Mouse (Mus musculus) limb, embryonic 12.5 days (tissue): ENCODE measurements around the gene Krt28. TPM values are rescaled to one million over a fixed set of nuclear protein-coding genes. Genes with fewer than 3 reads are reported as not detected.

Experiments
- ATAC-seq: fragments of 200-750 bp; cut with Nextera tagmentation; 2 replicates; pipeline ENCODE4 v1.8.0; 2017; ENCODE audit warnings: low read depth, moderate TSS enrichment; ENCODE audit not compliant: insufficient number of reproducible peaks, insufficient read depth, low FRiP score, low TSS enrichment
- H3K27ac ChIP-seq: fragments of 300-500 bp; sonication (generic); 2 replicates; pipeline ENCODE4 v1.5.1; 2016; ENCODE audit warnings: mild to moderate bottlenecking, moderate library complexity
- H3K27me3 ChIP-seq: fragments of 300-500 bp; sonication (generic); 2 replicates; pipeline ENCODE4 v1.6.1; 2016; ENCODE audit warnings: mild to moderate bottlenecking, moderate library complexity
- H3K36me3 ChIP-seq: fragments of 300-500 bp; sonication (generic); 2 replicates; pipeline ENCODE4 v1.6.1; 2016; ENCODE audit warnings: mild to moderate bottlenecking, moderate library complexity
- H3K4me1 ChIP-seq: fragments of 300-500 bp; sonication (generic); replicated peaks from 2 replicates; pipeline ENCODE4 v1.6.1; 2016
- H3K4me2 ChIP-seq: fragments of 300-500 bp; sonication (generic); 2 replicates; pipeline ENCODE4 v1.6.1; 2016; ENCODE audit warnings: mild to moderate bottlenecking, moderate library complexity
- H3K4me3 ChIP-seq: fragments of 300-500 bp; sonication (generic); replicated peaks from 2 replicates; pipeline ENCODE4 v1.5.1; 2016; ENCODE audit warnings: mild to moderate bottlenecking
- H3K9ac ChIP-seq: fragments of 300-500 bp; sonication (generic); replicated peaks from 2 replicates; pipeline ENCODE4 v1.6.1; 2016; ENCODE audit warnings: mild to moderate bottlenecking, moderate library complexity
- H3K9me3 ChIP-seq: fragments of 300-500 bp; sonication (generic); 2 replicates; pipeline ENCODE4 v1.6.1; 2016; ENCODE audit warnings: mild to moderate bottlenecking, moderate library complexity
- WGBS: fragments of 180-500 bp; shearing (Covaris S2); methylation state at CpG from one replicate; pipeline ENCODE4 v1.1.7; 2016; 5-methylcytosine and 5-hydroxymethylcytosine counted together
- polyA plus RNA-seq: library from polyadenylated mRNA; unstranded; fragments of >200 nt; fragmentation: Nextera tagmentation; extraction: Ambion mirVana; gene quantifications from 2 replicates; pipeline ENCODE4 v1.2.1, GENCODE M21; 2016

Gene Krt28
- polyA plus RNA-seq, 1 experiment from 2014 or later: not detected

GRCm38 (mm10) chr11:99396661-99397060 is 22.0 kb upstream of the Krt28 start:
- H3K9ac ChIP-seq: no peak overlapping the region
- H3K36me3 ChIP-seq: no peaks in the 10 kb centered on the region
- no peaks in the 10 kb centered on the region for H3K4me1 ChIP-seq
- no peak overlapping the region for H3K27ac ChIP-seq
- H3K4me3 ChIP-seq: no peak overlapping the region
- H3K27me3 ChIP-seq: peaks cover 25% of the 10 kb centered on the region
- H3K9me3 ChIP-seq: no peaks in the 10 kb centered on the region
- 84% methylated on average over 2 of the region's 2 CpGs for WGBS
- ATAC-seq: no peak
- H3K4me2 ChIP-seq: no peak overlapping the region

DNA sequence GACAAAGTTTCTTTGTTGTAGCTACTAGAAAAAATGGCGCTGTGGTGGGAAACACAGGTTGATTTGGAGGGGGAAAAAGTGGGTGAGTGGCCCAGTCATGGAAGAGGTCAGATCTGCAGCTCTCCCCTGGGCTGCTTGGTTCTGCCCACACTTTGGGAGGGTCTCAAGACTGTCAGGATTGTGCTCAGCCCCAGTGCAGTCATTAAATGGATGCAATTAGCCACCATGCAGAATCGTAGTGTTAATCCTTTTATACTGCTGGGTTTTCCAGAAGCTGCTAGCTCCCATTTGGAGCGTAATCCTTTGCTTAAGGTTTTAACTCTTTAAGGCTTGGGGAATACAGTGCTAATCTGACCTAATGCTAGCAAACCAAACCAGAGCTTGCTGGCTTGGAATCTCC is 21.3 kb upstream of the Krt28 start:
- Histone ChIP-seq H3K27ac (no peak overlapping the region), H3K4me2 (no peak overlapping the region), H3K36me3 (no peaks in the 10 kb centered on the region), H3K4me3 (no peak overlapping the region), H3K4me1 (no peaks in the 10 kb centered on the region), H3K9ac (no peak overlapping the region), H3K9me3 (no peaks in the 10 kb centered on the region), H3K27me3 (peaks cover 25% of the 10 kb centered on the region)
- ATAC-seq: no peak
- WGBS: 34% methylated on average over 3 of the region's 3 CpGs

GRCm38 (mm10) chr11:99392492-99392891 is 17.8 kb upstream of the Krt28 start:
- H3K36me3 ChIP-seq: no peaks in the 10 kb centered on the region
- H3K4me2 ChIP-seq: no peak overlapping the region
- H3K9me3 ChIP-seq: no peaks in the 10 kb centered on the region
- H3K9ac ChIP-seq: no peak overlapping the region
- 83% methylated on average over 10 of the region's 10 CpGs for WGBS
- H3K4me1 ChIP-seq: no peaks in the 10 kb centered on the region
- ATAC-seq: no peak
- H3K27me3 ChIP-seq: 0 out of 2 replicates have a peak, but pooled peaks cover 1% of the 10 kb centered on the region
- H3K4me3 ChIP-seq: no peak overlapping the region
- no peak overlapping the region for H3K27ac ChIP-seq

GRCm38 (mm10) chr11:99391375-99391774 is 16.7 kb upstream of the Krt28 start:
- H3K4me2 ChIP-seq: no peak overlapping the region
- no peak overlapping the region for H3K9ac ChIP-seq
- H3K4me3 ChIP-seq: no peak overlapping the region
- H3K4me1 ChIP-seq: peaks cover 5% of the 10 kb centered on the region
- no peak overlapping the region for H3K27ac ChIP-seq
- H3K36me3 ChIP-seq: no peaks in the 10 kb centered on the region
- H3K27me3 ChIP-seq: no peaks in the 10 kb centered on the region
- no peaks in the 10 kb centered on the region for H3K9me3 ChIP-seq
- 87% methylated on average over 6 of the region's 6 CpGs for WGBS
- ATAC-seq: no peak

DNA sequence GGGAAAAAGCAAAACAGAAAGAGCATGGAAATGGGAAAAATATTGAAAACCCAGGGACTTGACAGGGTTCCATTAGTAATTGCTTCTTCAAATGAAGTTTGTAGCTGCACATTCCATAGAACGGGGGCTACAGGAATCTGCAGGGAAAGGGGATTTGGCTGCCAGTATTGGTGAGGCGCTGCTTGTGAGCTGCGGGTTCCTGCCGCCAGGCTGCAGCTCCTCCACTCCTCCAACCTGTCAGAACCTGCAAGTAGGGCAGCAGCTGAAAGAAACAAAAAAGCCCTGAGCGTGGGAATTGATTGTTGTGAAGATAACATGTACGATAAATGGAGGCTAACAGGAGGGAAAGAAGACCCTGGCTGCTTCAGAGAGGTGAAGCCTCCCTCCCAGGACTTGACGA is 16.2 kb upstream of the Krt28 start:
- Histone ChIP-seq H3K4me1 (peaks cover 5% of the 10 kb centered on the region), H3K9me3 (no peaks in the 10 kb centered on the region), H3K9ac (no peak overlapping the region), H3K27ac (no peak overlapping the region), H3K36me3 (no peaks in the 10 kb centered on the region), H3K4me2 (no peak overlapping the region), H3K4me3 (no peak overlapping the region), H3K27me3 (no peaks in the 10 kb centered on the region)
- ATAC-seq: no peak
- 67% methylated on average over 7 of the region's 7 CpGs for WGBS

GRCm38 (mm10) chr11:99389264-99389663 is 14.6 kb upstream of the Krt28 start, which contains the start of gene Krt10:
Krt10 (minus strand) TSS chr11:99389364.
- H3K27me3 ChIP-seq: no peaks in the 10 kb centered on the region
- no peak for ATAC-seq
- H3K9me3 ChIP-seq: no peaks in the 10 kb centered on the region
- H3K4me2 ChIP-seq: no peak within 1 kb of the TSS
- no peak within 1 kb of the TSS for H3K9ac ChIP-seq
- H3K36me3 ChIP-seq: no peaks in the 10 kb centered on the region
- H3K27ac ChIP-seq: no peak within 1 kb of the TSS
- H3K4me1 ChIP-seq: peaks cover 5% of the 10 kb centered on the region
- WGBS: 87% methylated on average over 4 of the region's 4 CpGs
- no peak within 1 kb of the TSS for H3K4me3 ChIP-seq

DNA sequence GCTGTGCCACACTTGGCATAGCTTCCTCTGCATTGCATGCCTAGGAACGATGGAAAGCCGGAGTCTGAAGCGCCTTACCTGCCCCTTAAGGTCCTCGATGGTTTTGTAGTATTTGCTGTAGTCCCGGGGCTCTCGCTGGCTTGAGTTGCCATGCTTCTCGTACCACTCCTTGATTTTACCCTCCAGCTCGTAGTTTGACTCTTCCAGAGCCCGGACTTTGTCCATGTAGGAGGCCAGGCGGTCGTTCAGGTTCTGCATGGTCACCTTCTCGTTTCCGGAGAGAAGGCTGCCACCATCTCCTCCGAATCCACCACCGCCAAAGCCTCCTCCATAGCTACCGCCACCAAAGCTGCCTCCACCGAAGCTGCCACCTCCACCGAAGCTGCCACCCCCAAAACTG is 14.0 kb upstream of the Krt28 start:
- Histone ChIP-seq H3K4me2 (no peak overlapping the region), H3K4me3 (no peak overlapping the region), H3K9ac (no peak overlapping the region), H3K36me3 (no peaks in the 10 kb centered on the region), H3K4me1 (peaks cover 5% of the 10 kb centered on the region), H3K27ac (no peak overlapping the region), H3K9me3 (no peaks in the 10 kb centered on the region), H3K27me3 (no peaks in the 10 kb centered on the region)
- no peak for ATAC-seq
- WGBS: 93% methylated on average over 18 of the region's 18 CpGs

- H3K4me3 ChIP-seq: peak overlapping the region; percentile 59
- H3K27ac ChIP-seq: peak overlapping the region; percentile 99
- H3K4me1 ChIP-seq: peaks cover 5% of the 10 kb centered on the region
- peaks cover 13% of the 10 kb centered on the region; the same call in 1 of the 2 replicates for H3K27me3 ChIP-seq
- ATAC-seq: peak; percentile 66
- WGBS: 2% methylated on average over 71 of the region's 71 CpGs
- no peaks in the 10 kb centered on the region for H3K36me3 ChIP-seq
- H3K4me2 ChIP-seq: peak overlapping the region; percentile 70
- H3K9ac ChIP-seq: peak overlapping the region; percentile 74
- H3K9me3 ChIP-seq: no peaks in the 10 kb centered on the region
These were observed 11.4 kb upstream of the Krt28 start for GRCm38 (mm10) chr11:99385813-99386721.

DNA sequence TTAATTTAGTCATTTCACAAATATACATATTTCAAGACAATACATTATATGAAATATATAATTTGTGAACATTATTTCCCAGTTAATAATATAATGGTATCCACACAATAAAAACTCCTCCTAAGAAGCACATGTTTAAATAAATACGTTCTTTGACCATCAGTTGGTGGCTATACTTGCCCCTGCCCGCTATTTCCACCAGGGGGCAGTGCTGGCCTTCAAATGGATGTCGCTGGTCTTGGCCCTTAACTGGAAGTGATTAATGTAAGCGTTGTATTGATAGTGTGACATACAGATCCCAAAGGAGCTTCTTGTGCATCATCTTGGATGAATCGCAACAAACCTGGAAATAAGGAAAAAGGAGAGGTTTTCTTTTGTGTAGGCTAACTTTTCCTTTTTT is 4.9 kb upstream of the Krt28 start:
- Histone ChIP-seq H3K27ac (no peak overlapping the region), H3K9ac (no peak overlapping the region), H3K27me3 (peaks cover 13% of the 10 kb centered on the region; the same call in 1 of the 2 replicates), H3K4me3 (no peak overlapping the region), H3K4me2 (no peak overlapping the region), H3K4me1 (no peaks in the 10 kb centered on the region), H3K36me3 (no peaks in the 10 kb centered on the region), H3K9me3 (no peaks in the 10 kb centered on the region)
- 17% methylated on average over 5 of the region's 5 CpGs for WGBS
- no peak for ATAC-seq

GRCm38 (mm10) chr11:99369853-99370451 is 4.8 kb downstream of the Krt28 start:
- no peak overlapping the region for H3K4me2 ChIP-seq
- no peak overlapping the region for H3K4me3 ChIP-seq
- H3K4me1 ChIP-seq: no peaks in the 10 kb centered on the region
- H3K27me3 ChIP-seq: peaks cover 11% of the 10 kb centered on the region; the same call in 1 of the 2 replicates
- WGBS: 85% methylated on average over 8 of the region's 8 CpGs
- H3K36me3 ChIP-seq: no peaks in the 10 kb centered on the region
- no peak for ATAC-seq
- no peak overlapping the region for H3K27ac ChIP-seq
- H3K9me3 ChIP-seq: no peaks in the 10 kb centered on the region
- H3K9ac ChIP-seq: no peak overlapping the region

- H3K27ac ChIP-seq: no peak overlapping the region
- H3K27me3 ChIP-seq: peaks cover 11% of the 10 kb centered on the region; the same call in 1 of the 2 replicates
- no peaks in the 10 kb centered on the region for H3K9me3 ChIP-seq
- no peaks in the 10 kb centered on the region for H3K36me3 ChIP-seq
- 15% methylated on average over 3 of the region's 3 CpGs for WGBS
- H3K4me2 ChIP-seq: no peak overlapping the region
- no peak overlapping the region for H3K9ac ChIP-seq
- ATAC-seq: no peak
- H3K4me1 ChIP-seq: no peaks in the 10 kb centered on the region
- no peak overlapping the region for H3K4me3 ChIP-seq
These were observed 5.5 kb downstream of the Krt28 start for GRCm38 (mm10) chr11:99369229-99369628.
